Mouse (Mus musculus) stomach, embryonic 16.5 days (tissue): ENCODE results near the gene Depp1. TPM values are rescaled to one million over a fixed set of nuclear protein-coding genes. Genes with fewer than 3 reads are reported as not detected.

Source experiments
- ATAC-seq: fragments of 200-750 bp; cut with Nextera tagmentation; 2 replicates; pipeline ENCODE4 v1.8.0; 2017; ENCODE audit warnings: moderate number of reproducible peaks, moderate TSS enrichment; ENCODE audit not compliant: insufficient read depth, low FRiP score
- H3K27ac ChIP-seq: fragments of 300-500 bp; sonication (generic); 2 replicates; pipeline ENCODE4 v1.5.1; 2014; ENCODE audit warnings: low read length
- H3K27me3 ChIP-seq: fragments of 300-500 bp; sonication (generic); 2 replicates; pipeline ENCODE4 v1.6.1; 2014; ENCODE audit warnings: low read length, control low read depth, mixed read lengths; ENCODE audit not compliant: control insufficient read depth, insufficient read depth
- H3K36me3 ChIP-seq: fragments of 300-500 bp; sonication (generic); 2 replicates; pipeline ENCODE4 v1.6.1; 2014; ENCODE audit warnings: low read length; ENCODE audit not compliant: control insufficient read depth, insufficient read depth
- H3K4me1 ChIP-seq: fragments of 300-500 bp; sonication (generic); 2 replicates; pipeline ENCODE4 v1.6.1; 2014; ENCODE audit warnings: low read length, control low read depth, mixed read lengths; ENCODE audit not compliant: control insufficient read depth, insufficient read depth
- H3K4me2 ChIP-seq: fragments of 300-500 bp; sonication (generic); 2 replicates; pipeline ENCODE4 v1.6.1; 2014; ENCODE audit warnings: low read depth, low read length, mixed read lengths
- H3K4me3 ChIP-seq: fragments of 300-500 bp; sonication (generic); replicated peaks from 2 replicates; pipeline ENCODE4 v1.5.1; 2014; ENCODE audit warnings: mild to moderate bottlenecking, low read length
- H3K9ac ChIP-seq: fragments of 300-500 bp; sonication (generic); 2 replicates; pipeline ENCODE4 v1.6.1; 2014; ENCODE audit warnings: low read length
- H3K9me3 ChIP-seq: fragments of 300-500 bp; sonication (generic); replicated peaks from 2 replicates; pipeline ENCODE4 v1.6.1; 2016; ENCODE audit warnings: low read length, control low read depth; ENCODE audit not compliant: control insufficient read depth
- WGBS: fragments of 180-500 bp; shearing (Covaris S2); extraction: QIAGEN DNeasy Blood & Tissue Kit; methylation state at CpG from one replicate; pipeline ENCODE4 v1.1.7; 2014; 5-methylcytosine and 5-hydroxymethylcytosine counted together
- polyA plus RNA-seq: library from polyadenylated mRNA; unstranded; fragments of >200 nt; fragmentation: Nextera tagmentation; extraction: Ambion mirVana; gene quantifications from 2 replicates; pipeline ENCODE4 v1.2.1, GENCODE M21; 2015

Gene Depp1
- polyA plus RNA-seq, 1 experiment from 2014 or later, result 30.6 TPM

DNA sequence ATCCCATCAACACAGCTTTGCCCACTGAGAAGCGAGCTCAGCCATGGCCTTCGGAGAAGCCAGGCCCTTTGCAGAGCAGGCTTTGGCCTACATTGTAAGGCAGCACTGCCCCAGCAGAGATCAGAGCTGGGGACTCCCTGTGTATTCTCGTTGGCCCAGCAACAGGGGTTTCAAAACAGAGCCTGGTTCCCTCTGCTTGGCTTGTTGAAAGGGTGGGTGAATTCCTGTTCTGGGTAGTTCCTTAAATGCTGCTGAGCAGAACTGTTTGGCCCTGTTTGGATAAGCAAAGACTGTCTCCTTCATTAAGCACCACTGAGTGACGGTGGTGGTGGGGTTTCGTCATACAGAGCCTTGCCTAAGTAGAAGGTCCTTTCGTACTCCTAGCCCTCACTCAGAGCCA is 13.6 kb downstream of the Depp1 start:
- Histone ChIP-seq H3K9ac (no peak overlapping the region), H3K4me3 (no peak overlapping the region), H3K36me3 (no peaks in the 10 kb centered on the region), H3K4me2 (no peak overlapping the region), H3K4me1 (peaks cover 3% of the 10 kb centered on the region; the same call in 1 of the 2 replicates), H3K27me3 (no peaks in the 10 kb centered on the region), H3K9me3 (no peaks in the 10 kb centered on the region), H3K27ac (no peak overlapping the region)
- WGBS, result 76% methylated on average over 6 of the region's 6 CpGs
- ATAC-seq, result peak; percentile 47; the same call in 1 of the 2 replicates

- H3K36me3 ChIP-seq, result no peaks in the 10 kb centered on the region
- H3K4me1 ChIP-seq, result peaks cover 3% of the 10 kb centered on the region; the same call in 1 of the 2 replicates
- no peak overlapping the region for H3K4me2 ChIP-seq
- no peak for ATAC-seq
- no peak overlapping the region for H3K27ac ChIP-seq
- WGBS, result 73% methylated on average over 3 of the region's 3 CpGs
- no peaks in the 10 kb centered on the region for H3K27me3 ChIP-seq
- H3K4me3 ChIP-seq, result no peak overlapping the region
- no peaks in the 10 kb centered on the region for H3K9me3 ChIP-seq
- no peak overlapping the region for H3K9ac ChIP-seq
Observed at GRCm38 (mm10) chr6:116664830-116665229, 14.4 kb downstream of the Depp1 start.

GRCm38 (mm10) chr6:116666085-116666750 is 15.8 kb downstream of the Depp1 start:
- Histone ChIP-seq H3K4me3 (no peak overlapping the region), H3K27ac (no peak overlapping the region), H3K4me2 (no peak overlapping the region), H3K36me3 (no peaks in the 10 kb centered on the region), H3K27me3 (no peaks in the 10 kb centered on the region), H3K9ac (no peak overlapping the region), H3K4me1 (peaks cover 9% of the 10 kb centered on the region; the same call in 1 of the 2 replicates), H3K9me3 (no peaks in the 10 kb centered on the region)
- 89% methylated on average over 12 of the region's 12 CpGs for WGBS
- ATAC-seq, result no peak

- H3K27ac ChIP-seq, result no peak overlapping the region
- no peaks in the 10 kb centered on the region for H3K36me3 ChIP-seq
- 65% methylated on average over 3 of the region's 3 CpGs for WGBS
Observed at GRCm38 (mm10) chr6:116666892-116667291, 16.5 kb downstream of the Depp1 start.

GRCm38 (mm10) chr6:116667382-116667781 is 17.0 kb downstream of the Depp1 start:
- H3K4me2 ChIP-seq, result no peak overlapping the region
- H3K4me1 ChIP-seq, result peaks cover 9% of the 10 kb centered on the region; the same call in 1 of the 2 replicates
- no peak overlapping the region for H3K9ac ChIP-seq
- WGBS, result 71% methylated on average over 3 of the region's 3 CpGs
- no peaks in the 10 kb centered on the region for H3K9me3 ChIP-seq
- no peak for ATAC-seq
- no peak overlapping the region for H3K27ac ChIP-seq
- H3K36me3 ChIP-seq, result no peaks in the 10 kb centered on the region
- H3K27me3 ChIP-seq, result no peaks in the 10 kb centered on the region
- H3K4me3 ChIP-seq, result no peak overlapping the region

More at GRCm38 (mm10) chr6:116666892-116667291, 16.5 kb downstream of the Depp1 start:
- no peak overlapping the region for H3K4me2 ChIP-seq
- no peaks in the 10 kb centered on the region for H3K9me3 ChIP-seq
- H3K4me3 ChIP-seq, result no peak overlapping the region
- H3K9ac ChIP-seq, result no peak overlapping the region
- peaks cover 9% of the 10 kb centered on the region; the same call in 1 of the 2 replicates for H3K4me1 ChIP-seq
- H3K27me3 ChIP-seq, result no peaks in the 10 kb centered on the region
- no peak for ATAC-seq

DNA sequence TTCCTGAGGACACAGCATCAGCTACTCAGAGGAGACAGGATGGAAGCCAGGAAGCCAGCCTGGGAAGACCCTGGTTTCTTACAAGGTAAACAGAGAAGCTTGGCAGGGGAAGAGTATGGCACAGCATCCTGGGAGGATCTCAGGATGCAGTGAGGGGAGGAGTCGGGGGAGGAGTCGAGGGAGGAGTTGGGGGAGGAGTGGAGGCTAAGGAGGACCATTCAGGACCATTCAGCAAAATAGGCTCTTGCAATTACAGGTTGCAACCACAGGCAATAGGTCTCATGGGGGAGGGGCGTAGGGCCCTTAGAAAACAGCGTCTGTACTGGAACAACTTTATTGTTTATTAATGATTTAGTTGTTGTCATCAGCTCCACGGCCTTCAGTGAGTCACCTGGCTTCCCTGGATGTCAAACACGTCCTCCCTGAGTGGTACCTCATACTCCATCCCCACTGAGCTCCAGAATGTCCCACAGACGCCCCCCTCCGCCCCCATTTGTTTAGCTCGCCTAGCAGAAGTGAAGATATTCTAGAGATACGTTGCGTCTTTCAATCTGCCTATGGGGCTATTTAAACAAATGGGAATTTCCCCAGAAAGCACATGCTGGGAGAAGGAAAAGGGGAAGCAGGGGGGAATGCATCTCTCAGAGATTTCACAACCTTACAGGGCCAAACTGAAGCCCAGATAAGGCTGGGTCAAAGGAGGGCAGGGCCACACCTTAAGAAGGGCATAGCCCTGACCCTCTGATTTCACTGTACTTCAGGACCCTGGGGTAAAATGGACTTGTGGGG is 18.5 kb downstream of the Depp1 start:
- H3K9me3 ChIP-seq, result no peaks in the 10 kb centered on the region
- WGBS, result 38% methylated on average over 11 of the region's 11 CpGs
- no peak overlapping the region for H3K4me3 ChIP-seq
- peaks cover 16% of the 10 kb centered on the region; the same call in 1 of the 2 replicates for H3K4me1 ChIP-seq
- no peak overlapping the region for H3K9ac ChIP-seq
- H3K27ac ChIP-seq, result no peak overlapping the region
- no peak for ATAC-seq
- H3K4me2 ChIP-seq, result no peak overlapping the region
- H3K36me3 ChIP-seq, result no peaks in the 10 kb centered on the region
- H3K27me3 ChIP-seq, result no peaks in the 10 kb centered on the region

DNA sequence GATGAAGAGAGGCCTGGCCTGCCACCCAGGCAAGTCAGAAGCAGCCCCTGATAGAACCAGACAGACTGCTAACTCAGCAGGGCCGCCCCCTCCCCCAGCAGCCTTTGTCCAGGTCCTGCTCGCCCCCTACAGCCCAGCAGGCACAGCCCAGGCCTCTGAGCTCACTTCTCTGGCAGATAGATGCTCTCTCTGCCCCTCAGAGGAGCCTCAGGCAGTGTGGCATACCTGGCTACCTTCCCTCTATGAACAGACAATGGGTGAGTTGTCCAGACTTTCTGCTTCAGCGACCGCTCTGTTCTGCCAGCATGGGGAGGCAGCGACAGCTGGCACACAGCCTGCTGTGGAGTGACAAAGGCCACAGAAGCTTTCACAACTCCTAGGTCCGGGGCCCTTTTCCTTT is 19.7 kb downstream of the Depp1 start:
- ATAC-seq, result no peak
- Histone ChIP-seq H3K9ac (no peak overlapping the region), H3K4me1 (peaks cover 17% of the 10 kb centered on the region), H3K27ac (no peak overlapping the region), H3K36me3 (no peaks in the 10 kb centered on the region), H3K9me3 (no peaks in the 10 kb centered on the region), H3K4me2 (no peak overlapping the region), H3K27me3 (no peaks in the 10 kb centered on the region), H3K4me3 (no peak overlapping the region)
- 63% methylated on average over 6 of the region's 6 CpGs for WGBS

DNA sequence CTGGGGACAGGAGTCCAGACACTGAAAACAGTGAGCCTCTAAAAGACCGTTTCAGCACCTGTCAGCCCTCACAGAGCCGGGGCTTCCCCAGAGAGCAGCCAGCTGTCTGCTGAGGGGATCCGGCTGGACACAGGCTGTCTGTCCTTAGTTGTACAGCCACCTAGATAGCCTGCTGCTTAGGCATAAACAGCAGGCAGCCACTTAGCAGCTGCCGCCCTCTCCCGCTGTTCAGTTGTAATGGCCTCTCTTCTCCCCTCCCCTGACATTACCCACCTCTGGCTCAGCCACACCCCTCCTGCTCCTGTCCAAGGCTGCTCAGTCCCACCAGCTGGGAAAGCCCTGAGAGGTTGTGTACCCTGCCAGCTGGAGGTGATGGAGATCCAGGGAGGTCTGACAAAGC is 20.6 kb downstream of the Depp1 start:
- Histone ChIP-seq H3K27ac (no peak overlapping the region), H3K9ac (0 out of 2 replicates have a peak overlapping the region, but pooled peaks have one; percentile 8), H3K27me3 (no peaks in the 10 kb centered on the region), H3K9me3 (no peaks in the 10 kb centered on the region), H3K36me3 (no peaks in the 10 kb centered on the region), H3K4me1 (peaks cover 17% of the 10 kb centered on the region), H3K4me3 (no peak overlapping the region), H3K4me2 (no peak overlapping the region; the same call in 1 of the 2 replicates)
- ATAC-seq, result no peak
- 18% methylated on average over 5 of the region's 5 CpGs for WGBS

DNA sequence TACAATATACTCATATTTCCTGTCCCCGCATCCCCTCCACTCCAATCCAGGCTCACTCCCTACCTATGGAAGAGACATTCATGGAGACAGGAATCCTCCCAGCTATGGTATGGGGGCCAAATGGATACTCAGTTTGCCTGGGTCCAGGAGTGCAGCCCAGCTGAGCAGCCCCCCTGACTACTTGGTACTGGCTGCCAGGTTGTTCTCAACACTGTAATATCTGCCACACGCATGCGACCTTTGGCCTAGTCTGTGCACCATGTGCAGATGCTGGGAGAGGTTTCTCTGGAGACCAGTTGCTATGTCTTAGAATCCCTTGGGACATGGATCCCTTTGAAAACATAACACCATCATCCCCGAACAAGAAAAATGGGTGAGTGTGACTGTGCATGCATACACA is 21.4 kb downstream of the Depp1 start:
- Histone ChIP-seq H3K9me3 (no peaks in the 10 kb centered on the region), H3K36me3 (no peaks in the 10 kb centered on the region), H3K27me3 (no peaks in the 10 kb centered on the region), H3K4me2 (0 out of 2 replicates have a peak overlapping the region, but pooled peaks have one; percentile 16), H3K4me3 (no peak overlapping the region), H3K9ac (no peak overlapping the region), H3K27ac (no peak overlapping the region), H3K4me1 (peaks cover 20% of the 10 kb centered on the region)
- no peak for ATAC-seq
- WGBS, result 86% methylated on average over 4 of the region's 4 CpGs
